Mouse (Mus musculus) liver, embryonic 14.5 days (tissue): ENCODE results near the gene Mogat2. TPM values are rescaled to one million over a fixed set of nuclear protein-coding genes. Genes with fewer than 3 reads are reported as not detected.

Source experiments
- ATAC-seq: fragments of 200-750 bp; cut with Nextera tagmentation; 2 replicates; pipeline ENCODE4 v1.8.0; 2017; ENCODE audit warnings: moderate number of reproducible peaks, mild to moderate bottlenecking, moderate library complexity; ENCODE audit not compliant: insufficient read depth
- DNase-seq, 3 experiments: peaks; one replicate each; pipeline ENCODE4 v3.0.0-alpha.2; 2012 to 2013; ENCODE audit warnings: low read depth in 3 of 3, low spot score in 3 of 3
- H3K27ac ChIP-seq: fragments of 300-500 bp; sonication (generic); 2 replicates; pipeline ENCODE4 v1.5.1; 2014; ENCODE audit warnings: moderate library complexity, mild to moderate bottlenecking, control low read depth, inconsistent platforms
- H3K27me3 ChIP-seq: fragments of 300-500 bp; sonication (generic); 2 replicates; pipeline ENCODE4 v1.6.1; 2014; ENCODE audit warnings: mild to moderate bottlenecking, low read length, moderate library complexity; ENCODE audit not compliant: control insufficient read depth, insufficient read depth
- H3K36me3 ChIP-seq: fragments of 300-500 bp; sonication (generic); replicated peaks from 2 replicates; pipeline ENCODE4 v1.6.1; 2014; ENCODE audit warnings: low read depth; ENCODE audit not compliant: control insufficient read depth, insufficient read depth
- H3K4me1 ChIP-seq, 2 experiments: fragments of 200-500 bp in 1 of 2; fragments of 300-500 bp in 1 of 2; sonication (generic) in 1 of 2; replicated peaks; 2 replicates each; pipeline ENCODE4 v1.6.1; 2012 to 2014; ENCODE audit warnings: antibody characterized with exemption in 1 of 2, inconsistent platforms in 1 of 2, low read length in 1 of 2; ENCODE audit not compliant: control insufficient read depth in 2 of 2, insufficient read depth in 2 of 2
- H3K4me2 ChIP-seq: fragments of 300-500 bp; sonication (generic); 2 replicates; pipeline ENCODE4 v1.6.1; 2014; ENCODE audit warnings: low read depth, mild to moderate bottlenecking, control low read depth, moderate library complexity
- H3K4me3 ChIP-seq, 2 experiments: fragments of 200-500 bp in 1 of 2; fragments of 300-500 bp in 1 of 2; sonication (generic) in 1 of 2; 2 replicates each; pipeline ENCODE4 v1.5.1; 2012 to 2014; ENCODE audit warnings: low read depth in 2 of 2, low read length in 2 of 2, mild to moderate bottlenecking in 2 of 2, control low read depth in 1 of 2, inconsistent platforms in 1 of 2, moderate library complexity in 1 of 2; ENCODE audit not compliant: insufficient read depth in 1 of 2
- H3K9ac ChIP-seq: fragments of 300-500 bp; sonication (generic); replicated peaks from 2 replicates; pipeline ENCODE4 v1.6.1; 2014; ENCODE audit warnings: mild to moderate bottlenecking, control low read depth, moderate library complexity
- H3K9me3 ChIP-seq: fragments of 300-500 bp; sonication (generic); 2 replicates; pipeline ENCODE4 v1.6.1; 2016; ENCODE audit warnings: low read length, mixed read lengths; ENCODE audit not compliant: control insufficient read depth
- CTCF ChIP-seq: IDR thresholded peaks from 2 replicates; pipeline ENCODE4 v1.5.1; 2016; ENCODE audit warnings: antibody characterized with exemption, low read depth, control low read depth
- EP300 ChIP-seq: IDR thresholded peaks from 2 replicates; pipeline ENCODE4 v1.6.1; 2016; ENCODE audit warnings: antibody characterized with exemption, low read depth
- WGBS: fragments of 180-500 bp; shearing (Covaris S2); extraction: QIAGEN DNeasy Blood & Tissue Kit; methylation state at CpG from one replicate; pipeline ENCODE4 v1.1.7; 2014; ENCODE audit not compliant: insufficient replicate concordance; 5-methylcytosine and 5-hydroxymethylcytosine counted together
- polyA plus RNA-seq, 2 experiments: library from polyadenylated mRNA; depleted of rRNA in 1 of 2; stranded (reverse) in 1 of 2; unstranded in 1 of 2; fragments of >200 nt; fragmentation: Nextera tagmentation in 1 of 2; extraction: Ambion mirVana in 1 of 2; gene quantifications; 2 replicates each; pipeline versions ENCODE4 v1.2.1 to v1.2.3; 2012 to 2014

Gene Mogat2
- polyA plus RNA-seq, 2 experiments: 13.5 to 30.3 TPM

- Histone ChIP-seq H3K4me1 (peaks cover 0 to 9% of the 10 kb centered on the region in 2 experiments; a peak in 2 of 4 replicates), H3K9me3 (no peaks in the 10 kb centered on the region), H3K9ac (no peak overlapping the region), H3K4me2 (no peak overlapping the region), H3K27ac (no peak overlapping the region), H3K4me3 (no peak overlapping the region), H3K36me3 (no peaks in the 10 kb centered on the region), H3K27me3 (no peaks in the 10 kb centered on the region; the same call in 1 of the 2 replicates)
- ATAC-seq: no peak
- DNase-seq: no peak
- no peak for TF ChIP-seq CTCF
- no peak for TF ChIP-seq EP300
- 24% methylated on average over 6 of the region's 6 CpGs for WGBS
These were observed 54.7 kb downstream of the Mogat2 start for GRCm38 (mm10) chr7:99183751-99184150.

GRCm38 (mm10) chr7:99182432-99183172 is 55.8 kb downstream of the Mogat2 start, which contains the start of gene Dgat2:
Gene Dgat2 (minus strand): TSS chr7:99182719.
- under 1% methylated on average over 63 of the region's 63 CpGs for WGBS
- Histone ChIP-seq H3K27ac (no peak within 1 kb of the TSS), H3K4me1 (peaks cover 0 to 6% of the 10 kb centered on the region in 2 experiments; a peak in 2 of 4 replicates), H3K4me2 (peak within 1 kb of the TSS; percentile 64), H3K36me3 (no peaks in the 10 kb centered on the region), H3K27me3 (no peaks in the 10 kb centered on the region; the same call in 1 of the 2 replicates), H3K9ac (peak within 1 kb of the TSS; percentile 15), H3K9me3 (no peaks in the 10 kb centered on the region), H3K4me3 (peak within 1 kb of the TSS; percentile 43 to 51)
- DNase-seq: peak; percentile 62 to 72 (median 69)
- no peak; the same call in 1 of the 2 replicates for TF ChIP-seq EP300
- TF ChIP-seq CTCF: no peak
- peak; percentile 86 for ATAC-seq

- H3K27me3 ChIP-seq: no peaks in the 10 kb centered on the region; the same call in 1 of the 2 replicates
- DNase-seq (no peak), ATAC-seq (peak; percentile 9; the same call in 1 of the 2 replicates)
- no peaks in the 10 kb centered on the region for H3K9me3 ChIP-seq
- H3K9ac ChIP-seq: peak overlapping the region; percentile 15
- peak overlapping the region; percentile 64 for H3K4me2 ChIP-seq
- no peaks in the 10 kb centered on the region for H3K36me3 ChIP-seq
- peak overlapping the region; percentile 43 to 51 for H3K4me3 ChIP-seq
- no peak overlapping the region for H3K27ac ChIP-seq
- 19% methylated on average over 14 of the region's 14 CpGs for WGBS
- peaks cover 0 to 6% of the 10 kb centered on the region in 2 experiments; a peak in 2 of 4 replicates for H3K4me1 ChIP-seq
- TF ChIP-seq CTCF (no peak), EP300 (no peak)
These were observed 56.6 kb downstream of the Mogat2 start for GRCm38 (mm10) chr7:99181619-99182431.

- ATAC-seq (no peak), DNase-seq (no peak)
- H3K27ac ChIP-seq: no peak overlapping the region
- H3K4me3 ChIP-seq: peak overlapping the region; percentile 11 to 51; a peak in 3 of 4 replicates
- no peaks in the 10 kb centered on the region; the same call in 1 of the 2 replicates for H3K27me3 ChIP-seq
- no peaks in the 10 kb centered on the region for H3K36me3 ChIP-seq
- no peak overlapping the region for H3K9ac ChIP-seq
- peak overlapping the region; percentile 64 for H3K4me2 ChIP-seq
- no peak for TF ChIP-seq CTCF
- no peak for TF ChIP-seq EP300
- H3K4me1 ChIP-seq: peaks cover 0 to 6% of the 10 kb centered on the region in 2 experiments; a peak in 2 of 4 replicates
- WGBS: 58% methylated on average over 1 of the region's 1 CpGs
- H3K9me3 ChIP-seq: no peaks in the 10 kb centered on the region
These were observed 58.3 kb downstream of the Mogat2 start for GRCm38 (mm10) chr7:99180162-99180561.

- peaks cover 0 to 6% of the 10 kb centered on the region in 2 experiments; a peak in 2 of 4 replicates for H3K4me1 ChIP-seq
- no peak overlapping the region for H3K27ac ChIP-seq
- no peak for ATAC-seq
- peak overlapping the region; percentile 64 for H3K4me2 ChIP-seq
- H3K9me3 ChIP-seq: no peaks in the 10 kb centered on the region
- no peaks in the 10 kb centered on the region for H3K36me3 ChIP-seq
- no peak overlapping the region for H3K9ac ChIP-seq
- no peak overlapping the region for H3K4me3 ChIP-seq
- no peak for TF ChIP-seq EP300
- no peak for TF ChIP-seq CTCF
- WGBS: 66% methylated on average over 9 of the region's 9 CpGs
- H3K27me3 ChIP-seq: no peaks in the 10 kb centered on the region; the same call in 1 of the 2 replicates
- DNase-seq: no peak
These were observed 59.1 kb downstream of the Mogat2 start for GRCm38 (mm10) chr7:99179271-99179670.
